Mouse (Mus musculus) brain, adult 10 weeks (tissue): ENCODE data around the gene Inppl1. TPM values are rescaled to one million over a fixed set of nuclear protein-coding genes. Genes with fewer than 3 reads are reported as not detected.

Source experiments
- polyA plus RNA-seq: library from polyadenylated mRNA; stranded (reverse); fragments of 350-450 nt; fragmentation: Illumina TruSeq; extraction: RNeasy Lipid Tissue Mini Kit (QIAGEN cat#74804); gene quantifications from one replicate; pipeline ENCODE4 v1.2.3, GENCODE M21; 2015; ENCODE audit warnings: low read depth, low replicate concordance

Inppl1 gene
- 20.5 TPM for polyA plus RNA-seq

GRCm38 (mm10) chr7:101837606-101838471, at the start of gene Inppl1:
Gene Inppl1 (minus strand): TSS chr7:101838229.

GRCm38 (mm10) chr7:101870629-101871028, 32.6 kb upstream of the Inppl1 start, which contains the start of gene Folr1:
Gene Folr1 (minus strand): TSS chr7:101870788.

GRCm38 (mm10) chr7:101863415-101863814, 25.4 kb upstream of the Inppl1 start, which contains the start of gene Anapc15:
Gene Anapc15 (plus strand): TSS chr7:101863715.

GRCm38 (mm10) chr7:101857094-101857493, 19.1 kb upstream of the Inppl1 start, which contains the start of gene Folr2:
Gene Folr2 (minus strand): TSS chr7:101857194.

GRCm38 (mm10) chr7:101817861-101818401, 20.1 kb downstream of the Inppl1 start, which contains the start of gene Phox2a:
Gene Phox2a (plus strand): TSS chr7:101818313.

Other genes with a start within 250 kb of the Inppl1 start
- gene Clpb, start 174.6 kb downstream of the Inppl1 start, polyA plus RNA-seq, result 36.6 TPM
- not detected for gene Phox2a, start 19.9 kb downstream of the Inppl1 start, polyA plus RNA-seq
- 0.83 TPM for gene Folr2, start 19.0 kb upstream of the Inppl1 start, polyA plus RNA-seq
- 35.2 TPM for gene Anapc15, start 25.5 kb upstream of the Inppl1 start, polyA plus RNA-seq
- 15.2 TPM for gene Folr1, start 32.6 kb upstream of the Inppl1 start, polyA plus RNA-seq
- 170 TPM for gene Lamtor1, start 67.7 kb upstream of the Inppl1 start, polyA plus RNA-seq
- not detected for gene Tomt, start 68.1 kb upstream of the Inppl1 start, polyA plus RNA-seq
- 8.7 TPM for gene Lrrc51, start 95.7 kb upstream of the Inppl1 start, polyA plus RNA-seq
- 47.5 TPM for gene Numa1, start 95.9 kb upstream of the Inppl1 start, polyA plus RNA-seq
- gene Il18bp, start 180.5 kb upstream of the Inppl1 start, polyA plus RNA-seq, result 6.8 TPM
- gene Rnf121, start 227.2 kb upstream of the Inppl1 start, polyA plus RNA-seq, result 45.0 TPM
- 21.7 TPM for gene Xndc1, start 227.3 kb upstream of the Inppl1 start, polyA plus RNA-seq
- gene Xntrpc, start 227.5 kb upstream of the Inppl1 start, polyA plus RNA-seq, result 1.3 TPM
- 0.37 TPM for gene Trpc2, start 244.9 kb upstream of the Inppl1 start, polyA plus RNA-seq